In genomic region chr4:140720091-140720490, GRCm38 (mm10) we compare ENCODE assay signal across 36 mouse cellular contexts. TPM values are rescaled to one million over a fixed set of nuclear protein-coding genes. Genes with fewer than 3 reads are reported as not detected.
A peak's percentile ranks its signal among the peaks of the same experiment; 100 is the strongest.
DNase-seq lines count a peak whose midpoint lies in the region; ATAC-seq and TF ChIP-seq lines count a peak whose summit lies in the region.
"Had no signal": no experiment of that assay in that cellular context is flagged by ENCODE, and none has a peak within 500 bp of the region (broad histone marks: within the 10 kb centered on the region; RNA-seq: fewer than 3 reads in every experiment).

No protein-coding gene starts in this region.

- no peak for ATAC-seq in heart, embryonic 16.5 days (replicated peaks; ENCODE audit: extremely low read depth, insufficient read depth, low FRiP score)
- ATAC-seq: activated CD4-positive, CD25-positive, alpha-beta regulatory T cell, adult 4 months; forebrain, embryonic 13.5 days; hindbrain, embryonic 16.5 days; liver, embryonic 12.5 days; liver, postnatal 0 days had no signal

- no peaks in the 10 kb centered on the region for H3K4me1 ChIP-seq in heart, embryonic 16.5 days (ENCODE audit: control insufficient read depth, insufficient read depth, low read length)
- no peaks in the 10 kb centered on the region for H3K4me1 ChIP-seq in ES-Bruce4 (ENCODE audit: control insufficient read depth, insufficient read depth, low read length)
- H3K4me1 ChIP-seq: forebrain, embryonic 13.5 days; hindbrain, embryonic 10.5 days; kidney, embryonic 15.5 days; limb, embryonic 13.5 days; neural tube, embryonic 12.5 days had no signal

- H3K36me3 ChIP-seq in heart, embryonic 16.5 days (ENCODE audit: control insufficient read depth, insufficient read depth) = peaks cover 53% of the 10 kb centered on the region
- H3K36me3 ChIP-seq in ES-Bruce4 (ENCODE audit: control insufficient read depth, insufficient read depth, low read length, poor library complexity, severe bottlenecking) = peaks cover 73% of the 10 kb centered on the region

- H3K9me3 ChIP-seq in heart, embryonic 16.5 days (replicated peaks; ENCODE audit: control insufficient read depth, low read length) = no peaks in the 10 kb centered on the region
- no peaks in the 10 kb centered on the region for H3K9me3 ChIP-seq in ES-Bruce4 (replicated peaks; ENCODE audit: control insufficient read depth, insufficient read depth, low read length, poor library complexity, severe bottlenecking)
- H3K9me3 ChIP-seq: forebrain, embryonic 13.5 days; hindbrain, embryonic 10.5 days; kidney, embryonic 15.5 days; limb, embryonic 13.5 days; liver, embryonic 12.5 days; neural tube, embryonic 12.5 days had no signal

- no peak for TF ChIP-seq EP300 in ES-Bruce4 (IDR thresholded peaks at IDR 0.05; ENCODE audit: insufficient read depth, low read depth, low read length)

- no peak for TF ChIP-seq POLR2A in ES-Bruce4 (IDR thresholded peaks at IDR 0.05; ENCODE audit: insufficient read depth, low read length)

- H3K27me3 ChIP-seq in heart, embryonic 16.5 days (ENCODE audit: control insufficient read depth, insufficient read depth, low read length) = no peaks in the 10 kb centered on the region
- H3K27me3 ChIP-seq in ES-Bruce4 (ENCODE audit: control insufficient read depth, insufficient read depth, low read length, poor library complexity, severe bottlenecking) = no peaks in the 10 kb centered on the region
- H3K27me3 ChIP-seq: forebrain, embryonic 13.5 days; kidney, embryonic 15.5 days; limb, embryonic 13.5 days; liver, embryonic 12.5 days; neural tube, embryonic 12.5 days had no signal

- intact Hi-C loops in heart, postnatal 14 days (cut with DNase I) = no loop called here

- H3K9ac ChIP-seq in heart, embryonic 16.5 days (ENCODE audit: low read length) = no peak overlapping the region
- no peak overlapping the region for H3K9ac ChIP-seq in ES-Bruce4 (ENCODE audit: low read depth, poor library complexity, severe bottlenecking)
- H3K9ac ChIP-seq: forebrain, embryonic 13.5 days; kidney, embryonic 15.5 days; limb, embryonic 13.5 days; liver, embryonic 12.5 days; liver, postnatal 0 days; neural tube, embryonic 12.5 days had no signal

- H3K4me2 ChIP-seq in heart, embryonic 16.5 days (ENCODE audit: low read depth, low read length) = no peak overlapping the region
- H3K4me2 ChIP-seq: forebrain, embryonic 13.5 days; kidney, embryonic 15.5 days; limb, embryonic 13.5 days; liver, embryonic 12.5 days; midbrain, embryonic 11.5 days; neural tube, embryonic 12.5 days had no signal

- no peak for TF ChIP-seq CTCF in ES-Bruce4 (IDR thresholded peaks at IDR 0.05; ENCODE audit: low read depth, low read length)

- DNase-seq in heart, postnatal 14 days = no peak
- peak; percentile 82 for DNase-seq in adrenal gland, adult 2 months
- peak; percentile 64 to 75 for DNase-seq in adrenal gland, postnatal 36 days
- DNase-seq in thymus, postnatal 25 days = no peak
- DNase-seq: B cell, adult 2 months; cerebellum, adult 11 months; cerebellum, adult 9-10 months; cerebellum, postnatal 36 days; gastrocnemius, postnatal 10 days; kidney, adult 18-20 months; liver, postnatal 0 days; lung, postnatal 36 days; right cerebral cortex, adult 18-20 months; spleen, adult 18-20 months had no signal

- WGBS in heart, embryonic 16.5 days = 65% methylated on average over 5 of the region's 5 CpGs

- H3K4me3 ChIP-seq in heart, embryonic 16.5 days (ENCODE audit: low read length) = no peak overlapping the region
- no peak overlapping the region for H3K4me3 ChIP-seq in ES-Bruce4 (ENCODE audit: low read depth, low read length)
- H3K4me3 ChIP-seq: forebrain, embryonic 13.5 days; hindbrain, embryonic 10.5 days; kidney, embryonic 15.5 days; left cerebral cortex, adult 2 months; limb, embryonic 13.5 days; liver, embryonic 12.5 days; myocyte; neural tube, embryonic 12.5 days had no signal

- peak overlapping the region; percentile 20; the same call in 1 of the 2 replicates for H3K27ac ChIP-seq in heart, embryonic 16.5 days (ENCODE audit: low read length)
- peak overlapping the region; percentile 53; the same call in 1 of the 2 replicates for H3K27ac ChIP-seq in ES-Bruce4 (ENCODE audit: insufficient read depth, low read length)
- H3K27ac ChIP-seq: forebrain, embryonic 13.5 days; hindbrain, embryonic 10.5 days; kidney, embryonic 15.5 days; left cerebral cortex, adult 2 months; limb, embryonic 13.5 days; liver, embryonic 12.5 days; neural tube, embryonic 12.5 days had no signal

RNA-seq across cellular contexts. Expression of gene Rcc2, which starts 19.8 kb away (rescaled TPM):
- polyA plus RNA-seq in heart, embryonic 16.5 days (2015; fragmentation: Nextera tagmentation; extraction: Ambion mirVana) = 8.6 and 9.4 TPM in 2 replicates
- total RNA-seq in heart, postnatal 14 days (2021) = 10 to 100 TPM; 19.6 to 27.0 TPM
- polyA plus RNA-seq in ES-Bruce4 (2011; ENCODE audit: insufficient read depth, insufficient read length, low read depth, missing spikeins) = 222 and 227 TPM in 2 replicates
- total RNA-seq in adrenal gland, adult 2 months (2021) = 10 to 100 TPM; 62.7 to 64.2 TPM
- 43.1 and 50.1 TPM in 2 replicates for polyA plus RNA-seq in adrenal gland, adult 2 months (2012; rRNA removed)
- total RNA-seq in adrenal gland, postnatal 36 days (2021) = 10 to 100 TPM; 63.3 to 85.8 TPM

RNA-seq across cellular contexts. Expression of gene Padi6, which starts 22.4 kb away (rescaled TPM):
- polyA plus RNA-seq in heart, embryonic 16.5 days (2015; fragmentation: Nextera tagmentation; extraction: Ambion mirVana) = 0.27 and 0.35 TPM in 2 replicates
- not detected for total RNA-seq in heart, postnatal 14 days (2021)
- 0.29 TPM in 1 of 2 replicates, not detected in the other for polyA plus RNA-seq in ES-Bruce4 (2011; ENCODE audit: insufficient read depth, insufficient read length, low read depth, missing spikeins)
- total RNA-seq in adrenal gland, adult 2 months (2021) = not detected
- not detected in 2 replicates for polyA plus RNA-seq in adrenal gland, adult 2 months (2012; rRNA removed)
- not detected for total RNA-seq in adrenal gland, postnatal 36 days (2021)
- total RNA-seq: gastrocnemius, postnatal 10 days; granulocyte monocyte progenitor cell, adult 5-6 weeks; left cerebral cortex, adult 2 months; megakaryocyte, adult 5-6 weeks; midbrain, postnatal 0 days had no signal
- polyA plus RNA-seq: activated CD4-positive, CD25-positive, alpha-beta regulatory T cell, adult 4 months; embryonic facial prominence, embryonic 11.5 days; forebrain, embryonic 13.5 days; heart, embryonic 14.5 days; hindbrain, embryonic 10.5 days; hindbrain, embryonic 16.5 days; kidney, embryonic 15.5 days; limb, embryonic 13.5 days; liver, embryonic 12.5 days; liver, postnatal 0 days; lung, embryonic 16.5 days; midbrain, embryonic 11.5 days; neural tube, embryonic 12.5 days had no signal

RNA-seq across cellular contexts. Expression of gene Padi4, which starts 53.9 kb away (rescaled TPM):
- polyA plus RNA-seq in heart, embryonic 16.5 days (2015; fragmentation: Nextera tagmentation; extraction: Ambion mirVana) = 2.6 and 3.0 TPM in 2 replicates
- total RNA-seq in heart, postnatal 14 days (2021) = under 1 TPM; 0.74 to 0.78 TPM
- polyA plus RNA-seq in ES-Bruce4 (2011; ENCODE audit: insufficient read depth, insufficient read length, low read depth, missing spikeins) = 2.2 and 2.3 TPM in 2 replicates
- total RNA-seq in adrenal gland, adult 2 months (2021) = 1 to 10 TPM in 1 of 2 experiments, under 1 TPM in 1; 0.62 to 1.8 TPM
- polyA plus RNA-seq in adrenal gland, adult 2 months (2012; rRNA removed) = 0.76 and 0.99 TPM in 2 replicates
- under 1 TPM; 0.23 to 0.63 TPM for total RNA-seq in adrenal gland, postnatal 36 days (2021)
- total RNA-seq: layer of hippocampus, adult 18-20 months; layer of hippocampus, postnatal 10 days; left cerebral cortex, postnatal 25 days; midbrain, postnatal 0 days had no signal

RNA-seq across cellular contexts. Expression of gene Arhgef10l, which starts 54.3 kb away (rescaled TPM):
- 18.6 TPM in 2 replicates for polyA plus RNA-seq in heart, embryonic 16.5 days (2015; fragmentation: Nextera tagmentation; extraction: Ambion mirVana)
- total RNA-seq in heart, postnatal 14 days (2021) = 10 to 100 TPM; 62.5 TPM
- 7.5 and 7.7 TPM in 2 replicates for polyA plus RNA-seq in ES-Bruce4 (2011; ENCODE audit: insufficient read depth, insufficient read length, low read depth, missing spikeins)
- total RNA-seq in adrenal gland, adult 2 months (2021) = 10 to 100 TPM in 1 of 2 experiments, 1 to 10 TPM in 1; 7.5 to 30.8 TPM
- 13.3 and 18.8 TPM in 2 replicates for polyA plus RNA-seq in adrenal gland, adult 2 months (2012; rRNA removed)
- 10 to 100 TPM; 11.9 to 17.7 TPM for total RNA-seq in adrenal gland, postnatal 36 days (2021)
- polyA plus RNA-seq: activated CD4-positive, CD25-positive, alpha-beta regulatory T cell, adult 4 months had no signal

Comparison
In these comparisons a context has a peak if more than half of its experiments do, and no peak if none do; other contexts are left out.
1. DNase-seq: peak in adrenal gland, adult 2 months (single experiment) and adrenal gland, postnatal 36 days (2 of 2); none in heart, postnatal 14 days (0 of 2) and thymus, postnatal 25 days (single experiment).